Mouse (Mus musculus) gastrocnemius, postnatal 14 days (tissue): ENCODE measurements around the gene Gm20388. TPM values are rescaled to one million over a fixed set of nuclear protein-coding genes. Genes with fewer than 3 reads are reported as not detected.
"Not testable (repeated sequence)": the region's sequence is repeated elsewhere in the genome, so short reads cannot be mapped to it uniquely, and the experiment has no call there.

ENCODE experiments used
- DNase-seq: peaks from one replicate; pipeline ENCODE4 v3.0.0; 2021; ENCODE audit warnings: mixed read lengths
- intact Hi-C: fragments of 180-260 bp; cut with DNase I; formaldehyde crosslinking; loops from one replicate; pipeline ENCODE4 v1.15.1; 2025; ENCODE audit warnings: low total_unique reads
- total RNA-seq, 2 experiments: library from RNA; stranded (reverse); gene quantifications; 2 replicates each; pipeline ENCODE4 v1.2.3; 2021

Gene Gm20388
- total RNA-seq, 2 experiments from 2014 or later: 5.6 to 6.0 TPM

- no peak for DNase-seq
- intact Hi-C loops: no loop called here
These were observed 1378.7 kb downstream of the Gm20388 start for GRCm38 (mm10) chr8:121289346-121289745.

GRCm38 (mm10) chr8:121290547-121290946, 1379.9 kb downstream of the Gm20388 start:
- no peak for DNase-seq
- intact Hi-C loops: no loop called here

- intact Hi-C loops: no loop called here
- DNase-seq: no peak
These were observed 1382.8 kb downstream of the Gm20388 start for GRCm38 (mm10) chr8:121293418-121293817.

GRCm38 (mm10) chr8:121294234-121295108, 1383.8 kb downstream of the Gm20388 start:
- DNase-seq: no peak
- intact Hi-C loops: no loop called here

- intact Hi-C loops: no loop called here
- DNase-seq: no peak
These were observed 1385.4 kb downstream of the Gm20388 start for GRCm38 (mm10) chr8:121296082-121296481.

GRCm38 (mm10) chr8:121296597-121296996, 1386.0 kb downstream of the Gm20388 start:
- no peak for DNase-seq
- intact Hi-C loops: no loop called here

- no peak for DNase-seq
- intact Hi-C loops: no loop called here
These were observed 1386.7 kb downstream of the Gm20388 start for GRCm38 (mm10) chr8:121297299-121297698.

- intact Hi-C loops: no loop called here
- no peak for DNase-seq
These were observed 1389.4 kb downstream of the Gm20388 start for GRCm38 (mm10) chr8:121300066-121300465.

- intact Hi-C loops: no loop called here
- no peak for DNase-seq
These were observed 1390.1 kb downstream of the Gm20388 start for GRCm38 (mm10) chr8:121300501-121301411.

GRCm38 (mm10) chr8:121301431-121301830, 1390.8 kb downstream of the Gm20388 start:
- intact Hi-C loops: no loop called here
- no peak for DNase-seq

- intact Hi-C loops: no loop called here
- no peak for DNase-seq
These were observed 1391.5 kb downstream of the Gm20388 start for GRCm38 (mm10) chr8:121301978-121302649.

- intact Hi-C loops: loop anchor here (2.0 kb wide), 1 partner anchor 67 kb away; no protein-coding TSS in a partner anchor
- DNase-seq: no peak
These were observed 1397.1 kb downstream of the Gm20388 start for GRCm38 (mm10) chr8:121307723-121308122.

- DNase-seq: no peak
- intact Hi-C loops: no loop called here
These were observed 1400.6 kb downstream of the Gm20388 start for GRCm38 (mm10) chr8:121310976-121311819.

- intact Hi-C loops: no loop called here
- DNase-seq: no peak
These were observed 1402.8 kb downstream of the Gm20388 start for GRCm38 (mm10) chr8:121313458-121313857.

- no peak for DNase-seq
- intact Hi-C loops: no loop called here
These were observed 1403.4 kb downstream of the Gm20388 start for GRCm38 (mm10) chr8:121314036-121314435.

- DNase-seq: no peak
- intact Hi-C loops: no loop called here
These were observed 1404.9 kb downstream of the Gm20388 start for GRCm38 (mm10) chr8:121315569-121315968.

- intact Hi-C loops: no loop called here
- DNase-seq: no peak
These were observed 1405.4 kb downstream of the Gm20388 start for GRCm38 (mm10) chr8:121316009-121316408.

GRCm38 (mm10) chr8:121318756-121319155, 1408.1 kb downstream of the Gm20388 start:
- DNase-seq, intact Hi-C loops: not testable (repeated sequence)

- DNase-seq: no peak
- intact Hi-C loops: no loop called here
These were observed 1408.8 kb downstream of the Gm20388 start for GRCm38 (mm10) chr8:121319491-121319890.
